Mouse (Mus musculus) gastrocnemius, postnatal 10 days (tissue): ENCODE measurements around the gene Gorab. TPM values are rescaled to one million over a fixed set of nuclear protein-coding genes. Genes with fewer than 3 reads are reported as not detected.

Experiments
- DNase-seq: peaks from one replicate; pipeline ENCODE4 v3.0.0; 2021; ENCODE audit warnings: mixed read lengths
- long read RNA-seq, 2 experiments: library from polyadenylated mRNA; stranded (forward); transcript quantifications; one replicate each; pipeline ENCODE4 v2.0.0; 2021
- total RNA-seq, 2 experiments: library from RNA; stranded (reverse); gene quantifications; 2 replicates each; pipeline ENCODE4 v1.2.3; 2021

Gorab gene
- total RNA-seq = 1 to 10 TPM; 5.5 to 6.2 TPM
- long read RNA-seq, experiment 1, partial matches to known transcripts = 0 of 8 reads
- long read RNA-seq, experiment 1, other reads (novel, unspliced or antisense) = 4 of 8 reads
- long read RNA-seq, experiment 2, transcript Gorab-201 (5 exons, 2,538 nt) = major isoform, 7 of 8 reads
- long read RNA-seq, experiment 2, partial matches to known transcripts = 0 of 8 reads
- long read RNA-seq, experiment 2, other reads (novel, unspliced or antisense) = 1 of 8 reads

GRCm38 (mm10) chr1:163403498-163404126 is at the start of gene Gorab:
Gene Gorab (minus strand): TSS chr1:163403669.
- DNase-seq = peak; percentile 90

DNA sequence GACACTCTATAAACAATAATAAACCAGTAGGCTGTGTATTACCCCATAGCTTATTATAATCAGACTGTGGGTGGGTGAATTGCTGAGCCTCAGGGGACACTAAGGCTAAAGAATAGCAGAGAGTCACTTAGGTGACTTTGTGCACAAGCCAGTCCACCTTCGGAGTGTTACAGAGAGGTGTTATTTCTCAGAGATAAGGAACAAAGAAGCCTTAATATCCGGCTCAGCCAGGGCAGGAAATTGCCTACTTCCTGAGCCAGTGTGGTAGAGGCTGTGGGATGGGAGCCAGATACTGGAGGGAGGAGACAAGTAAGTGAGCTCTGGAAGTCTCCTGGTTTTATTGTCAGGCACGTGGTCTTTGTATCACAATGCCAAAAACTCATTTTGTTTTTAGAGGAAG is 40.4 kb upstream of the Gorab start:
- DNase-seq = no peak

GRCm38 (mm10) chr1:163439002-163439401 is 35.5 kb upstream of the Gorab start:
- no peak for DNase-seq

DNA sequence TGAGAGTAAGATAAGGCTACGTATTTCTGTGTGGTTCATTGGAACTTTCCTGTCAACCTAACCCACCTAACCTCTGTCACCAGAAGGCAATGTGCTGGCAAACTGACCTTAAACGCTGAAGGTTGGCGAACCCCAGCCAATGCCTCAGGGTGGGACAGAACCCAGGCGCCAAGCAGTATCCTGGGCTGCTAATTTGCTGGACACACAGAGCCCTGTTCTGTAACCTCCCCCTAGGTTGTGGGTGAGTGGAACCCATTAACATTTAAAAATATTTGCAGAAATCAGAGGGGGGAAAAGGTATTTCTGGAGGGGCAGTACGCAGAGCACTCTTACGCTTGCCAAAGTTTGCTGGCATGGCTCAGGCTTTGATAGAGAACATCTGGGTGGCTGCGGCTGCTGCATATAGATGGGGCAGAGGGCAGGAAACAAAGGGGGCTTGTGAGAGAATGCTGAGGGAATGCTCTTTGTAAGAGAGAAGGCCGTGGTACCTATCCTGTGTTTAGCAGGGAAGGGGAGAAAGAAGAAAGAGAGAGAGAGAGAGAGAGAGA is 20.1 kb upstream of the Gorab start:
- no peak for DNase-seq

DNA sequence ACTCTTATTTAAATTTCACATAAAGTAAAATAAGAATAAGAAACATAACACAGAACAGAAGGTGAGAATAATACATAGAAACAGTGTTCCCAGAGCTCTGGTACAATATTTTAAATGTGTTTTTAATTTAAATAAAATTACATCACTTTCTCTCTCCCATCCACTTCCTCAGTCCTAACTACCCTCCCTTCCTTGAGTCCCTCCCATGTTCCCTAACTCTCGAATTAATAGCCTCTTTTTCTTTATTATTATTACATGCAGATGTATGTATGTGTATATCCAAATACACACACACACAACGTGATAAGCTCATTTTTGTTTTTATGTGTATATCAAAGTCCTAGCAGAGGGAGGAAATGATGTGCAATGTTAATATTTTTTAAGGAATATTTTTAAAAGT is 13.7 kb upstream of the Gorab start:
- no peak for DNase-seq

DNA sequence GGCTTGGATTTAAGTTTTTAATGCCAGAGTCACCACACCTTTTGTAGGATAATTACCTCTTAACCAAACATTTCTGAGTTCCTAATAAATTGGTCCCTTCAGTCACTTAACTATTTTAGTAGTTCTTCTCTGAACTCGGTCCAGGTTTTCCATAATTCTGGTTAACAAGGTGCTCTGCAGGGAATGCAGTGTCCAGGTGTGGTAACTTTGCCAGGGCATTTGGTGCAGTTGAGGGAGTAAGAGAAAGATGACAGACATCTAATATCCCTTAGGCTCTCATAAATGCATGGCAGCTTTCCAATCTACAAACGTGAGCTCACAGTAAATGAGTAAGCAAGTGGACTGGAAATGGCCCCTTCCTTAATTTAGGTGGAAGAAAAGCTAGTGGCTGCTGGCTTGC is 10.7 kb upstream of the Gorab start:
- no peak for DNase-seq

- no peak for DNase-seq
Measured at GRCm38 (mm10) chr1:163406203-163406602, 2.7 kb upstream of the Gorab start.

GRCm38 (mm10) chr1:163391321-163391720 is 12.1 kb downstream of the Gorab start:
- no peak for DNase-seq

GRCm38 (mm10) chr1:163390044-163390443 is 13.4 kb downstream of the Gorab start:
- no peak for DNase-seq

- no peak for DNase-seq
Measured at GRCm38 (mm10) chr1:163386196-163386595, 17.3 kb downstream of the Gorab start.

DNA sequence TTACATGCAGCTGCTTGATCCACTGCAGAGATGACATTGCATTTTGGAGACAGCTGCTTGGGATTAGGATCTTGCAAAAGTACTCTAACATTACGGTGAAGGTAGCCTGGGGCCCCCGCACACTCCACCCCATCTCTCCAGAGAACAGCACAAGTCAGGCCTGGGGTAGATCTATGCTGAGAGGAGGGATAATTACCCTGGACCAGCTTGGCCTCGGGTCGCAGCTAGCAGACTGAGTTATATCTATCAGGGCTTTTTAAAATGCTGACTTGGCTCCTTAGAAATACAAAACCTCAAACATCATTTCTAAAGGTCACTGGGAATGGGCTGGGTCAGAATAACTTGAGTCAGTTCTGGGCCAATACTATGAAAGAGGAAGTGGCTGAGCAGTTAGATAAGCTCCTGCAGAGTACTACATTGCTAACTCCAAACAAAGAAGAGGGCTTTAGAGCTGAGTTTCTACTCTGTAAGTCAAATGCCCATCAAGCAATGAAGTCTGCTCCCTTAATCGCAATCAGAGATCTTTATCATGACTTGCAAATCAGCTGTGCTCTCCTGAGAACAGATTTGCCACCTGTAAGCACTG is 19.9 kb downstream of the Gorab start:
- no peak for DNase-seq

- no peak for DNase-seq
Measured at GRCm38 (mm10) chr1:163382048-163382719, 21.3 kb downstream of the Gorab start.

- no peak for DNase-seq
Measured at GRCm38 (mm10) chr1:163380591-163380990, 22.9 kb downstream of the Gorab start.

DNA sequence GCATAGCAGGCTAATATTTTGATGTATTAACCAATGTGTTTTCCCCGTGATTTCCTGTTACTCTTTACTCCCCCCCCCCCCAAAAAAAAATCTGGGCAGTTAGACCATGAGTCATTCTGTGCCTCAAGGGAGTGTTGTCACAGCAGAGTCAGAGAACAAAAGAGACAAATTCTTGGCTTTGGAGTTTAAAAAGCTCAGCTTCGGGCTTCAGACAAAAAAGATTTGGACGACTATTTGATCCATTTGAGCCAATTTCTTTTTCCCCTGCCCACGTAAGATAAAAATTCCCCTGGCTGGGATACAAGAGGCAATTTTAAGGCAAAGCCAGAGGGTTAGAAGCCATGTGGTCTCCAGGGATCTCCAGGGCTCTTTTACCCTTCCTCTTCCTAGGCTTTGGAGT is 23.4 kb downstream of the Gorab start:
- DNase-seq = no peak

- DNase-seq = no peak
Measured at GRCm38 (mm10) chr1:163377924-163378323, 25.5 kb downstream of the Gorab start.

- no peak for DNase-seq
Measured at GRCm38 (mm10) chr1:163376818-163377581, 26.5 kb downstream of the Gorab start.

GRCm38 (mm10) chr1:163374455-163374854 is 29.0 kb downstream of the Gorab start:
- no peak for DNase-seq

DNA sequence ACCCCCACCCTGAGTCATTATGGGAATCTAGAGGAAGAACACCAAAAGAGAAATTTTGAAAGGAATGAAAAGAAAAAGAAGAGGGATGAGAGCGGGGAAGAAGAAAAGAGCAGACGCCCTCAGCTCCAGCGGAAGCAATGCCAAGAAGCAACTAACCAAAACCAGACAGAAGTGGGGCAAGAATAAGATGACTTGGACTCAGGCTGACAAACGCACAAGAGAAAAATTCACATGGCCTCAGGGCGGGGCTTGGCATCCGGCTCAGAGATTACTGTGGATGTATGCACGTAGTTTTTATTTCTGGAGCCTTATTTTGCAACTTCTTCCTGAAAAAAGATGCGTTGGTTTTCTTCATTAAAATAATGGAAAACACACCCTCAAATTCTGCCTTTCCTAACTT is 41.3 kb downstream of the Gorab start:
- no peak for DNase-seq

GRCm38 (mm10) chr1:163361376-163361775 is 42.1 kb downstream of the Gorab start:
- no peak for DNase-seq

GRCm38 (mm10) chr1:163360796-163361195 is 42.7 kb downstream of the Gorab start:
- no peak for DNase-seq

GRCm38 (mm10) chr1:163359521-163359920 is 43.9 kb downstream of the Gorab start:
- no peak for DNase-seq

- no peak for DNase-seq
Measured at GRCm38 (mm10) chr1:163358165-163358564, 45.3 kb downstream of the Gorab start.
